Mouse (Mus musculus): Measurements from ENCODE around the gene Bco1.

- TF ChIP-seq CTCF (IDR thresholded peaks at IDR 0.05; ENCODE audit: extremely low read depth, insufficient read depth, insufficient read length, insufficient replicate concordance) (no peak), POLR2A (IDR thresholded peaks at IDR 0.05; ENCODE audit: low read depth, low read length) (no peak)
Observed at GRCm38 (mm10) chr8:117156866-117157768, 61.5 kb downstream of the Bco1 start.

All from spleen, adult 2 months (tissue).